Mouse (Mus musculus) kidney, adult 2 months (tissue): ENCODE measurements around the gene Krt75. TPM values are rescaled to one million over a fixed set of nuclear protein-coding genes. Genes with fewer than 3 reads are reported as not detected.

ENCODE experiments used
- DNase-seq: peaks from one replicate; pipeline ENCODE4 v3.0.0; 2021
- H3K27ac ChIP-seq: fragments of 200-500 bp; 2 replicates; pipeline ENCODE4 v1.5.1; 2012; ENCODE audit warnings: low read depth, low read length, control low read depth, inconsistent platforms; ENCODE audit not compliant: insufficient read depth
- H3K27me3 ChIP-seq: fragments of 200-500 bp; replicated peaks from 2 replicates; pipeline ENCODE4 v1.6.1; 2012; ENCODE audit warnings: mild to moderate bottlenecking, moderate library complexity, low read length, inconsistent platforms; ENCODE audit not compliant: control insufficient read depth, insufficient read depth
- H3K36me3 ChIP-seq: fragments of 200-500 bp; 2 replicates; pipeline ENCODE4 v1.6.1; 2012; ENCODE audit warnings: mild to moderate bottlenecking, moderate library complexity, low read length, inconsistent platforms; ENCODE audit not compliant: control insufficient read depth, insufficient read depth
- H3K4me1 ChIP-seq: fragments of 200-500 bp; 2 replicates; pipeline ENCODE4 v1.6.1; 2011; ENCODE audit warnings: low read length; ENCODE audit not compliant: control insufficient read depth, insufficient read depth
- H3K4me3 ChIP-seq: fragments of 200-500 bp; 2 replicates; pipeline ENCODE4 v1.5.1; 2011; ENCODE audit warnings: mild to moderate bottlenecking, low read depth, low read length, control low read depth; ENCODE audit not compliant: insufficient read depth
- CTCF ChIP-seq: fragments of 200-500 bp; conservative IDR thresholded peaks from 2 replicates; pipeline ENCODE4 v1.5.1; 2011; ENCODE audit warnings: low read depth, mild to moderate bottlenecking, control low read depth, low read length, moderate library complexity, mixed read lengths; ENCODE audit not compliant: insufficient read depth, insufficient read length
- POLR2A ChIP-seq: fragments of 200-500 bp; IDR thresholded peaks from one replicate; pipeline ENCODE4 v1.6.1; 2011; ENCODE audit warnings: low read depth, low read length, control low read depth
- WGBS: fragments of 180-500 bp; shearing (Covaris S2); methylation state at CpG from one replicate; pipeline ENCODE4 v1.1.7; 2018; 5-methylcytosine and 5-hydroxymethylcytosine counted together
- polyA plus RNA-seq: library from polyadenylated mRNA; depleted of rRNA; stranded (reverse); fragments of >200 nt; gene quantifications from 2 replicates; pipeline ENCODE4 v1.2.3, GENCODE M21; 2012; rRNA removed

Krt75 gene
- not detected in 2 replicates for polyA plus RNA-seq

DNA sequence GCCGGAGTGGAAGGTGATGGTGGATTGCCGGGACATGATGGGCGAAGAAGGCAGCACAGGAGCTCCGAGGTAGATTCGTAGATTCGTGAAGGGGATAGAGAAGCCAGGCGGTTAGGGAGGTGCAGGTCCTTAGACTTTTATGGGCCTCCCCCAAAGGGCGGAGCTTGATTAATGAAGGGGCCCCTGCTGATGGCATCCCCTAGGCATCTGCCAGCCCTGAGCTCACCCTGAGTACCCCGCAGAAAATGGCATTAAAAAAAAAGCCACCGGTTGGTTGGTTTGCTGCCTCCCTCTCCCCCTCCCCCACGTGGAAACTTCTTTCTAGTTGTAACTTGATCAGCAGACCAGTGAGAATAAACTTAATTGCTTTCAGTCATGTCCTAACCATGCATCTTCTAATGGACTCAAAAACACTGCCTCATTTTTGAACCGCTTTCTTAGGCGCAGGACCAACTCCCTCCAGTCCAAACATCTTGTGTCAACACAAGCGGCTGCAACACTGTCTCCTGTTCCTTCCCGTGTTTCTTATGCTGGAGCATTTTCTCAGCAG lies at the start of gene Krt75:
Krt75 (minus strand) TSS at position 109 of the 550 bp plus-strand sequence.
- 36% methylated on average over 15 of the region's 15 CpGs for WGBS
- H3K27me3 ChIP-seq: no peaks in the 10 kb centered on the region
- H3K27ac ChIP-seq: no peak within 1 kb of the TSS
- H3K4me3 ChIP-seq: no peak within 1 kb of the TSS
- DNase-seq: no peak
- TF ChIP-seq CTCF (no peak), POLR2A (no peak)
- no peaks in the 10 kb centered on the region for H3K4me1 ChIP-seq
- no peaks in the 10 kb centered on the region for H3K36me3 ChIP-seq

DNA sequence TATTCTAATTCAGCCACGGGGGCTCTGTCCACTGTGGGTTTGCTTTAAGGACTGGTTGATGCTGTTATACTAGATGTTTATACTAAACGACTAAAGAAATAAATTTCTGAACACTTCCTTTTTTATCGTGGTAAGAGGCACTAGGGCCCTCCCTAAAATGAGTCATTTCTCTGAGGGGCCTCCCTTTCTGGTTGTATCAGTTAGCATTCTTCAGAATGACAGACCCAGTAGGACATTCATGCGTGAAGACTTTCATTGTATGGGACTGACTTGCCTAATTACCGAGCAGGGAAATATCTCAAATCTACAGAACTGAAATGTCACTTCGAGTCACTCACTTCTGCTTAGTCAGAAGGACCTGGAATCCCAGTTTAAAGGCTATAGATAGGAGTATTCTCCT lies 25.4 kb upstream of the Krt75 start:
- TF ChIP-seq POLR2A (no peak), CTCF (no peak)
- WGBS: 32% methylated on average over 6 of the region's 6 CpGs
- DNase-seq: no peak
- Histone ChIP-seq H3K36me3 (no peaks in the 10 kb centered on the region), H3K27ac (no peak overlapping the region), H3K4me3 (no peak overlapping the region), H3K4me1 (no peaks in the 10 kb centered on the region), H3K27me3 (no peaks in the 10 kb centered on the region)

DNA sequence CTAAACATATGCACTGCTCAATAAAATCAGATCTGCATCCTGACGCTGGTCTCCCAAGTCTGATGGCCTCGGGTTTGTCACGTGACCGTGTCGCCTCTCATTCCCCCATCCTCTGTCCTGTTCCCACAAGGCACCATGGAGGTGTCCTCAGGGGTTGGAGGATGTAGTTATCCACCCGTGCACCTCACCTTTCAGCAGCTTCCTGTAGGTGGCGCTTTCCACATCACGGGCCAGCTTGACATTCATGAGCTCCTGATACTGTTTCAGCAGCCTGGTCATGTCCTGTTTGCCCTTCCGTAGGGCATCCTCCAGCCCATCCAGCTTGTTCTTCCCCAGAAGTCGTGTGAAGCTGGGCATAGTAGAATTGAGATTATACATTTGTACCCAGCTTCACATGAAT lies 14.5 kb upstream of the Krt75 start:
- 77% methylated on average over 10 of the region's 10 CpGs for WGBS
- no peaks in the 10 kb centered on the region for H3K4me1 ChIP-seq
- no peak overlapping the region for H3K4me3 ChIP-seq
- no peaks in the 10 kb centered on the region for H3K27me3 ChIP-seq
- DNase-seq: no peak
- TF ChIP-seq CTCF: no peak; the same call in 1 of the 2 replicates
- no peak for TF ChIP-seq POLR2A
- no peaks in the 10 kb centered on the region for H3K36me3 ChIP-seq
- no peak overlapping the region for H3K27ac ChIP-seq

DNA sequence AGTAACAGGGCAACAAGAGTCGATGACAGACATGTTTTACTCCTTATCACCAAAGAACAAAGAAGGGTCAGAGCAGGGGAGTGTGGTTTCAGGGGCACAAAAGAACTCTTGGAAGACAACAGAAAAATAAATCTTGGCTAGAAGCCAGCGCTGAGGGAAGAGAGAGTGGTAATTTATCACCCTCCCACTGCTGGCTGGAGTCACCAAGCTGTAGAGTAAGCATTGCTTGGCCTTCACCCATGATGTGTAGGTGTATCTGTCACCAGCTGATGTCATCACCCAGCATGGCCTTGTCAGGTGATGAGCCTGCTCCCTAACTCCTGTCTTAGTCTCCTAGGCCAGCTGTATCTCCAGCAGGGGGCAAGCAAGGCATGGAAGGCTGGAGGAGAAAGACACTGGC lies 10.8 kb upstream of the Krt75 start:
- 10% methylated on average over 2 of the region's 2 CpGs for WGBS
- H3K27ac ChIP-seq: no peak overlapping the region
- no peaks in the 10 kb centered on the region for H3K36me3 ChIP-seq
- H3K4me3 ChIP-seq: no peak overlapping the region
- TF ChIP-seq CTCF (no peak), POLR2A (no peak)
- no peaks in the 10 kb centered on the region for H3K4me1 ChIP-seq
- DNase-seq: no peak
- no peaks in the 10 kb centered on the region for H3K27me3 ChIP-seq

DNA sequence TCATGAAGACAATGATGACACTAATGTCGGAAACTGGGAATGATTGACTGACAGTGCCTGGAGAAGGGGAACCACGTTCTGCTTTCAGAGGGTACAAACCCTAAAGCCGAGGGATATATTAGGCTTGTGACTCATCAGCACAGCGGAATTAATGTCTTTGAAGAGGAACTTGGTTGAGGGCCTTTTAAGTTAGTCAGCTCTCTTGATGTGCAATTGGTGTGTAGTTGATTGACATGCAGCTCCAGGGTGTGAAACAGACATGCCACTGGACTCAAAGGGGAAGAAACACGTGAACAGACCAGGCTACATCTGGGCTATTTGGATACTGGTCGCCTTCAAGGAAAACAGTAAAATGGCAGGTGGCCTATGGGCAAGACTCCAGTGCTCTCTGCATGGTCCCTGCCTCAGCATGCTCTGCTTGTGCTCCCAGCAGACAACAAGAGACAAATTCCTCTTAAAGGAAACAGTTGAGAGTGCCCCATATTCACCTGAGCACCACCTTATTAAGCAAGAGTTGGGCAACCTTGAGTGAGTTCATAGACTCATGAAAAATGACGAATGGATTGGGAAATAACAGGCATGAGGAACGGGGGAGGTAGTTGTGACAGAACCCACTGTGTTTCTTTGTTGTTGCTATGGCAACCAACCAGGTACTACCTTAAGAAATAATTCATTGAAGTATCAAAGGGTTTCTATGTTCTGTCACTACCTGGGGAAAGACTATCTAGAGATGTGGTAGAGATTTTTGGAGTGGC lies 9.7 kb upstream of the Krt75 start:
- no peaks in the 10 kb centered on the region for H3K36me3 ChIP-seq
- no peak for TF ChIP-seq POLR2A
- no peak for TF ChIP-seq CTCF
- no peak overlapping the region for H3K4me3 ChIP-seq
- H3K27ac ChIP-seq: no peak overlapping the region
- no peak for DNase-seq
- no peaks in the 10 kb centered on the region for H3K27me3 ChIP-seq
- WGBS: 82% methylated on average over 8 of the region's 8 CpGs
- H3K4me1 ChIP-seq: no peaks in the 10 kb centered on the region

DNA sequence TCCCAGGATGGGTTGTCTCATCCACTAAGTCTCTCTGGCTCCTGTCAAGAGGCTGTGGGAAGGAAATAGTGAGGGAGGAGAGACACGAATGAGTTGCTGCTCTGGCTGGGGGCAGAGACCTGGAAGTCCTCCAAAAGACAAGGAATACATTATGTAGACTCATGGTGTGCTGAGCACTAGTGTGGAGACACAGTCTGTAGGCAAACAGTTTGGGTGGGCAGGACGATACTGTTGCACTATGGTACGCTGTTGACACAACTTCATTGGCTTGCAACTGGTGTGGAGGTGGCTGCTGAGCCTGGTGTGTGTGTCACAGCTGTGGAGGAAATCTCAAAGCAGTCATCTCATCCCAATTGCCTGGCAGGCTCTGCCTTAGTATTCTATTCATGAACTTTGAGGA lies 8.0 kb upstream of the Krt75 start:
- Histone ChIP-seq H3K27me3 (no peaks in the 10 kb centered on the region), H3K36me3 (no peaks in the 10 kb centered on the region), H3K4me3 (no peak overlapping the region), H3K4me1 (no peaks in the 10 kb centered on the region), H3K27ac (no peak overlapping the region)
- WGBS: 68% methylated on average over 3 of the region's 3 CpGs
- no peak for TF ChIP-seq POLR2A
- no peak for TF ChIP-seq CTCF
- no peak for DNase-seq

DNA sequence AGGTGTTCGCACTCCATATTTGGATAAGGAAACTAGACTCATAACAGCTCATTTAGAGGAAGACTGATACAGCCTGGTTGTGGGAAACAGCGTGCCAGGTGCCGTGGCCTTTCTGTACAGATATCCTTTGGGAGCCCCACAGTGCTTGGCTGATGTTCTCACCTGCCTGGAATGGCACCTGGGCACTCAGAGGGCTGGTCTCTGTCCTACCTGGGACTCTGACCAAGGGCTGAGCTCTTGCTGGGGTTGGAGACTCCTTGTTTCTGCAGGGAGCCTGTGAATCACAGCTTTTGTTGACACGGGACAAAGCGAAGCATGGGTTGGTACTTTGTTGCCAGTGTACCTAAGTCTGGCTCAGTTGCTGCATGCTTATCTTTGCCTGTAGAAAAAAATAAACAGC lies 1.8 kb upstream of the Krt75 start:
- TF ChIP-seq CTCF (no peak), POLR2A (no peak)
- Histone ChIP-seq H3K4me3 (no peak overlapping the region), H3K27me3 (no peaks in the 10 kb centered on the region), H3K4me1 (no peaks in the 10 kb centered on the region), H3K27ac (no peak overlapping the region), H3K36me3 (no peaks in the 10 kb centered on the region)
- 74% methylated on average over 5 of the region's 5 CpGs for WGBS
- DNase-seq: no peak
